ENCODE assay signal across 8 mouse cellular contexts in the genomic region with DNA sequence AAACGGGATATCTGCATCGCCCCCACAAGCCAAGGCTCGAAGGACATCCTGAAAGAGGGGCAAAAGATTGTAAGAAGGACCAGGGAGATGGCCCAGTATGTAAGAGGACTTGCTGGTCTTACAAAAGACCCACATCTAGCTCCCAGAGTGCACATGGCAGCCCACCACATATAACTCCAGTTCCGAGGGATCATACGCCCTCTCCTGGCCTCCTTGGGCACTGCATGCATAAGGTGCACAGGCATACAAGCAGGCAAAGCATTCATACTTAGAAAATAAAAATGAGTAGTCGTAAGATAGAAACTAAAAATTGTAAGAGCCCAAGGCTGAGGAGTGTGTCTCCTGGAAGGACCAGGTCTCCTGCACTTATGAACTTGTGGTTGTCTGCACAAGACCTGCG. TPM values are rescaled to one million over a fixed set of nuclear protein-coding genes. Genes with fewer than 3 reads are reported as not detected.
DNase-seq lines count a peak whose midpoint lies in the region; ATAC-seq and TF ChIP-seq lines count a peak whose summit lies in the region.
"Had no signal": no experiment of that assay in that cellular context is flagged by ENCODE, and none has a peak within 500 bp of the region (broad histone marks: within the 10 kb centered on the region; RNA-seq: fewer than 3 reads in every experiment).

No protein-coding gene starts in this region.

- H3K27ac ChIP-seq in kidney, postnatal 0 days: no peak overlapping the region
- no peak overlapping the region for H3K27ac ChIP-seq in kidney, embryonic 16.5 days (ENCODE audit: low read length)
- no peak overlapping the region for H3K27ac ChIP-seq in cortical plate, adult 2 months (ENCODE audit: insufficient read depth, low read length)

- no peaks in the 10 kb centered on the region for H3K36me3 ChIP-seq in kidney, postnatal 0 days (ENCODE audit: insufficient read depth, low read length)
- no peaks in the 10 kb centered on the region for H3K36me3 ChIP-seq in kidney, embryonic 16.5 days (ENCODE audit: insufficient read depth, low read length)
- no peaks in the 10 kb centered on the region for H3K36me3 ChIP-seq in E14TG2a.4 (ENCODE audit: insufficient read depth, low read length)

- H3K9me3 ChIP-seq in kidney, postnatal 0 days (replicated peaks; ENCODE audit: low read length): no peaks in the 10 kb centered on the region
- no peaks in the 10 kb centered on the region for H3K9me3 ChIP-seq in kidney, embryonic 16.5 days (ENCODE audit: low read length)
- no peaks in the 10 kb centered on the region for H3K9me3 ChIP-seq in E14TG2a.4 (ENCODE audit: low read length)

- no peak overlapping the region for H3K4me3 ChIP-seq in kidney, postnatal 0 days (replicated peaks; ENCODE audit: low read depth, low read length)
- no peak overlapping the region for H3K4me3 ChIP-seq in kidney, embryonic 16.5 days (ENCODE audit: low read length)
- H3K4me3 ChIP-seq in E14TG2a.4 (replicated peaks; ENCODE audit: low read length): no peak overlapping the region
- H3K4me3 ChIP-seq in cortical plate, adult 2 months (ENCODE audit: insufficient read depth, low read length): no peak overlapping the region

- no peak for TF ChIP-seq POLR2A in cortical plate, adult 2 months (IDR thresholded peaks at IDR 0.05; ENCODE audit: extremely low read depth, insufficient read depth, low read length)

- H3K4me1 ChIP-seq in kidney, postnatal 0 days (replicated peaks; ENCODE audit: insufficient read depth, low read length): no peaks in the 10 kb centered on the region
- no peaks in the 10 kb centered on the region for H3K4me1 ChIP-seq in kidney, embryonic 16.5 days (ENCODE audit: insufficient read depth, low read length)
- no peaks in the 10 kb centered on the region for H3K4me1 ChIP-seq in E14TG2a.4 (replicated peaks; ENCODE audit: low read depth, low read length)
- H3K4me1 ChIP-seq in cortical plate, adult 2 months (ENCODE audit: control insufficient read depth, insufficient read depth, low read length): peaks cover 4% of the 10 kb centered on the region

- H3K4me2 ChIP-seq in kidney, postnatal 0 days (ENCODE audit: low read length): no peak overlapping the region
- no peak overlapping the region for H3K4me2 ChIP-seq in kidney, embryonic 16.5 days (replicated peaks; ENCODE audit: low read depth, low read length)

- no peak overlapping the region for H3K9ac ChIP-seq in kidney, postnatal 0 days (ENCODE audit: low read depth, low read length)
- H3K9ac ChIP-seq in kidney, embryonic 16.5 days (replicated peaks; ENCODE audit: low read length): no peak overlapping the region

- 75% methylated on average over 7 of the region's 7 CpGs for WGBS in kidney, postnatal 0 days
- WGBS in kidney, embryonic 16.5 days: 70% methylated on average over 7 of the region's 7 CpGs

- no peak for DNase-seq in kidney, postnatal 0 days (ENCODE audit: low spot score)
- DNase-seq in A20 (ENCODE audit: low read depth, low spot score): peak; percentile 19
- no peak for DNase-seq in urinary bladder, postnatal 36 days (ENCODE audit: low spot score in 2 of 2)
- no peak for DNase-seq in layer of hippocampus, postnatal 14 days (ENCODE audit: low spot score in 2 of 2)
- DNase-seq: lung, adult 18-20 months had no signal

- no peak for ATAC-seq in kidney, postnatal 0 days (replicated peaks; ENCODE audit: low FRiP score, low read depth)
- no peak for ATAC-seq in kidney, embryonic 16.5 days (ENCODE audit: low FRiP score, low TSS enrichment)

- peak; percentile 63 for TF ChIP-seq CTCF in kidney, postnatal 0 days (IDR thresholded peaks at IDR 0.05; ENCODE audit: low read depth)
- peak; percentile 85 for TF ChIP-seq CTCF in E14TG2a.4 (conservative IDR thresholded peaks at IDR 0.05; ENCODE audit: low read length)
- peak; percentile 44; the same call in 1 of the 2 replicates for TF ChIP-seq CTCF in cortical plate, adult 2 months (IDR thresholded peaks at IDR 0.05; ENCODE audit: extremely low read depth, insufficient read depth, low read length)

- no peaks in the 10 kb centered on the region for H3K27me3 ChIP-seq in kidney, postnatal 0 days (ENCODE audit: insufficient read depth, low read length)
- H3K27me3 ChIP-seq in kidney, embryonic 16.5 days (ENCODE audit: insufficient read depth, low read length): no peaks in the 10 kb centered on the region; the same call in 1 of the 2 replicates
- H3K27me3 ChIP-seq in E14TG2a.4 (ENCODE audit: insufficient read depth, low read length): peaks cover 22% of the 10 kb centered on the region

RNA-seq across cellular contexts. Expression of a gene that starts 32.8 kb away (rescaled TPM):
- polyA plus RNA-seq in kidney, postnatal 0 days (2015; fragmentation: Nextera tagmentation; extraction: Ambion mirVana): 0.24 and 0.29 TPM in 2 replicates
- polyA plus RNA-seq in kidney, embryonic 16.5 days (2015; fragmentation: Nextera tagmentation; extraction: Ambion mirVana): 0.29 and 0.36 TPM in 2 replicates
- polyA plus RNA-seq in cortical plate, adult 2 months (2012; rRNA removed): 27.2 and 30.1 TPM in 2 replicates
- total RNA-seq in layer of hippocampus, postnatal 14 days (2021): 10 to 100 TPM; 82.0 to 90.5 TPM

Comparison
In these comparisons a context has a peak if more than half of its experiments do, and no peak if none do; other contexts are left out.
1. RNA of a gene that starts 32.8 kb away (polyA plus RNA-seq): 27.2 to 30.1 TPM in cortical plate, adult 2 months; 0.24 to 0.29 TPM in kidney, postnatal 0 days and 0.29 to 0.36 TPM in kidney, embryonic 16.5 days; every median in the first group is over 10 times any median in the second.
2. Peak in every context shown above with its lines, with median percentiles within 50 percentile points of each other: CTCF ChIP-seq.